Mouse (Mus musculus) G1E (cell line): ENCODE measurements around the gene Nrde2. TPM values are rescaled to one million over a fixed set of nuclear protein-coding genes. Genes with fewer than 3 reads are reported as not detected.
A peak's percentile ranks its signal among the peaks of the same experiment; 100 is the strongest.

Experiments used
- ATAC-seq: 2 replicates; pipeline ENCODE4 v1.8.0; 2016; ENCODE audit warnings: mild to moderate bottlenecking; ENCODE audit not compliant: insufficient number of reproducible peaks, poor library complexity, low FRiP score, severe bottlenecking; ENCODE audit errors: extremely low read depth
- DNase-seq: peaks from one replicate; pipeline ENCODE4 v3.0.0; 2012; ENCODE audit warnings: low spot score
- H3K27me3 ChIP-seq: 2 replicates; pipeline ENCODE4 v1.6.1; 2012; ENCODE audit warnings: mild to moderate bottlenecking, low read length, inconsistent platforms; ENCODE audit not compliant: insufficient read depth
- H3K36me3 ChIP-seq: replicated peaks from 2 replicates; pipeline ENCODE3; 2012; ENCODE audit warnings: mild to moderate bottlenecking, inconsistent platforms
- H3K4me1 ChIP-seq: 2 replicates; pipeline ENCODE4 v1.6.1; 2012; ENCODE audit warnings: low read depth, low read length, inconsistent platforms, mixed read lengths; ENCODE audit not compliant: insufficient read depth
- H3K4me3 ChIP-seq: 2 replicates; pipeline ENCODE4 v1.5.1; 2012; ENCODE audit warnings: low read depth, mild to moderate bottlenecking, inconsistent platforms, low read length, moderate library complexity, mixed read lengths
- H3K9me3 ChIP-seq: replicated peaks from 2 replicates; pipeline ENCODE4 v1.6.1; 2012; ENCODE audit warnings: inconsistent platforms
- CTCF ChIP-seq: IDR thresholded peaks from 2 replicates; pipeline ENCODE4 v1.5.1; 2012; ENCODE audit warnings: low read depth, low read length, inconsistent platforms, mixed read lengths
- GATA1 ChIP-seq: IDR thresholded peaks from 2 replicates; pipeline ENCODE4 v1.6.1; 2012; ENCODE audit warnings: borderline replicate concordance, low read length, inconsistent platforms, mixed read lengths
- GATA2 ChIP-seq: IDR thresholded peaks from 2 replicates; pipeline ENCODE4 v1.6.1; 2012; ENCODE audit warnings: low read depth, low read length, inconsistent platforms, borderline replicate concordance
- POLR2AphosphoS5 ChIP-seq: IDR thresholded peaks from 2 replicates; pipeline ENCODE4 v1.6.1; 2012; ENCODE audit warnings: low read depth, low read length, inconsistent platforms; ENCODE audit not compliant: insufficient replicate concordance
- TAL1 ChIP-seq: conservative IDR thresholded peaks from 2 replicates; pipeline ENCODE4 v1.6.1; 2012; ENCODE audit warnings: low read depth, low read length, inconsistent platforms, mixed read lengths
- polyA plus RNA-seq: library from polyadenylated mRNA; stranded (reverse); fragments of >175 nt; gene quantifications from 2 replicates; pipeline ENCODE4 v1.2.3, GENCODE M21; 2012
- total RNA-seq, 2 experiments: library from RNA; stranded (forward) in 1 of 2; stranded (reverse) in 1 of 2; fragments of 200-1000 nt in 1 of 2; fragments of >200 nt in 1 of 2; fragmentation: Nextera tagmentation in 1 of 2; gene quantifications; 2 replicates each; pipeline ENCODE4 v1.2.3; 2014 to 2017

Gene Nrde2
- total RNA-seq (2014; fragmentation: Nextera tagmentation) (10.2 and 12.3 TPM in 2 replicates), total RNA-seq (2017) (33.6 and 36.2 TPM in 2 replicates), polyA plus RNA-seq (10.8 and 11.0 TPM in 2 replicates)

- Histone ChIP-seq H3K4me3 (peak within 1 kb of the TSS; percentile 71), H3K36me3 (peaks cover 33% of the 10 kb centered on the region), H3K27me3 (no peaks in the 10 kb centered on the region), H3K4me1 (peaks cover 20% of the 10 kb centered on the region), H3K9me3 (no peaks in the 10 kb centered on the region)
- ATAC-seq (peak; percentile 98), DNase-seq (peak; percentile 94)
- TF ChIP-seq GATA1 (no peak), TAL1 (no peak), POLR2AphosphoS5 (no peak), GATA2 (no peak), CTCF (no peak)
Observed at GRCm38 (mm10) chr12:100159261-100159975, at the start of gene Nrde2. Nrde2 (minus strand) TSS chr12:100159653.

DNA sequence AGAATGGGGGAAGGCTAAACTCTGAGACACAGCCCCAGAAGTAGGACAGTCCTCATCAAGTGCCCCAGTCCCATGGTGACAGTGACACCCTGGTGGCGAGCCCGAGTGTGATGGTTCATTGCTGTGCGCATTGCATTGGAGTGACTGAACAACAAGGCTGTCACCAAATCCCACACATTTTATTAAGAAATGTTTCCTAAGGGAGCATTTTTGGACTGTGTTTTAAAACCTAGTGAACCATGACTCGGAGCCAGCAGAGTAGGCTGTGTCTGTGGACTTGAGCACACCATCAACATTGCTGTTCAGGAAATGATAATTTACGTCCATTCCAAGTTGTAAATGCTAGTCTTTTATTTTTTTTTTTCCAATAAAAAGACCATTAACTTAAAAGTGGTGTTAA lies 47.5 kb upstream of the Nrde2 start:
- peaks cover 83% of the 10 kb centered on the region for H3K36me3 ChIP-seq
- DNase-seq (no peak), ATAC-seq (no peak)
- peaks cover 79% of the 10 kb centered on the region for H3K4me1 ChIP-seq
- H3K9me3 ChIP-seq: no peaks in the 10 kb centered on the region
- no peak overlapping the region for H3K4me3 ChIP-seq
- H3K27me3 ChIP-seq: no peaks in the 10 kb centered on the region
- TF ChIP-seq CTCF: no peak

GRCm38 (mm10) chr12:100206521-100206920 lies 47.1 kb upstream of the Nrde2 start:
- ATAC-seq (no peak), DNase-seq (no peak)
- Histone ChIP-seq H3K27me3 (no peaks in the 10 kb centered on the region), H3K36me3 (peaks cover 83% of the 10 kb centered on the region), H3K9me3 (no peaks in the 10 kb centered on the region), H3K4me3 (no peak overlapping the region), H3K4me1 (peaks cover 78% of the 10 kb centered on the region)
- TF ChIP-seq GATA2 (no peak), POLR2AphosphoS5 (no peak), CTCF (no peak), GATA1 (no peak)

DNA sequence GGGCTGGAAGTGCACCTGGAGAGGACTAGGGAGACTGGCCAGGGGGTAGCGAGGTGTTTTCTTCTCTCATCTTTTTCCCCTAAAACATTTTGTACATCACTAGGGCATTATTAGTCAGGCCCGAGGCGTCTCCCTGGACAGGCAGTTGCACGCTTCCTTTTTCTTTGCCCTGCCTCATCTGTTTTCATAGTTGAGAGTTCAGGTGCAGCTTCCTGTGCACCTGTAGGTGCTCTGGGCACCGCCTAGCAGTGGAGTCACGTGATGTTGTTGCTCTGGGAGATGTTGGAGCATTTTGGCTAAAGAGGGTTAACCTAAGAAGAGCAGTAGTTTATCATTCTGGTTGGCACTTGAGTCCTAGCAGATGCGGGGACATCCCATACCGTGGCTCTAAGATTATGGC lies 45.7 kb upstream of the Nrde2 start:
- H3K27me3 ChIP-seq: no peaks in the 10 kb centered on the region
- peaks cover 83% of the 10 kb centered on the region for H3K36me3 ChIP-seq
- no peak for DNase-seq
- peaks cover 68% of the 10 kb centered on the region for H3K4me1 ChIP-seq
- no peak for TF ChIP-seq GATA1
- TF ChIP-seq TAL1: no peak
- TF ChIP-seq GATA2: no peak
- no peak for TF ChIP-seq POLR2AphosphoS5
- TF ChIP-seq CTCF: no peak
- ATAC-seq: no peak
- no peak overlapping the region for H3K4me3 ChIP-seq
- no peaks in the 10 kb centered on the region for H3K9me3 ChIP-seq

- peaks cover 70% of the 10 kb centered on the region for H3K36me3 ChIP-seq
- no peak for DNase-seq
- peaks cover 61% of the 10 kb centered on the region for H3K4me1 ChIP-seq
- ATAC-seq: no peak
- TF ChIP-seq GATA1: no peak
- no peak for TF ChIP-seq CTCF
- TF ChIP-seq POLR2AphosphoS5: no peak
- TF ChIP-seq GATA2: no peak
- TF ChIP-seq TAL1: no peak
- no peaks in the 10 kb centered on the region for H3K27me3 ChIP-seq
- no peak overlapping the region for H3K4me3 ChIP-seq
- no peaks in the 10 kb centered on the region for H3K9me3 ChIP-seq
Observed at GRCm38 (mm10) chr12:100203759-100204158, 44.3 kb upstream of the Nrde2 start.

- H3K4me1 ChIP-seq: peaks cover 52% of the 10 kb centered on the region
Observed at GRCm38 (mm10) chr12:100201838-100202237, 42.4 kb upstream of the Nrde2 start.

GRCm38 (mm10) chr12:100201363-100201711 lies 41.9 kb upstream of the Nrde2 start:
- DNase-seq (peak; percentile 30), ATAC-seq (no peak)
- Histone ChIP-seq H3K9me3 (no peaks in the 10 kb centered on the region), H3K4me1 (peaks cover 51% of the 10 kb centered on the region), H3K36me3 (peaks cover 46% of the 10 kb centered on the region), H3K4me3 (peak overlapping the region; percentile 75), H3K27me3 (peaks cover 3% of the 10 kb centered on the region; the same call in 1 of the 2 replicates)
- TF ChIP-seq TAL1 (no peak), POLR2AphosphoS5 (no peak), GATA1 (no peak), GATA2 (no peak), CTCF (no peak)

More at GRCm38 (mm10) chr12:100201838-100202237, 42.4 kb upstream of the Nrde2 start:
- DNase-seq (peak; percentile 86), ATAC-seq (peak; percentile 57)
- Histone ChIP-seq H3K9me3 (no peaks in the 10 kb centered on the region), H3K27me3 (peaks cover under 1% of the 10 kb centered on the region; the same call in 1 of the 2 replicates), H3K4me3 (peak overlapping the region; percentile 75), H3K36me3 (peaks cover 51% of the 10 kb centered on the region)
- TF ChIP-seq TAL1: no peak
- peak; percentile 100 for TF ChIP-seq CTCF
